Mouse (Mus musculus) neutrophil, adult 83 days (primary cell): ENCODE data around the gene Gabra2. TPM values are rescaled to one million over a fixed set of nuclear protein-coding genes. Genes with fewer than 3 reads are reported as not detected.

Source experiments
- total RNA-seq, 2 experiments: library from RNA; stranded (reverse); gene quantifications; one replicate each; pipeline ENCODE4 v1.2.4; 2023

The Gabra2 gene
- not detected for total RNA-seq

GRCm38 (mm10) chr5:71095725-71096607 lies at the start of gene Gabra2:
Gene Gabra2, minus strand, starts transcription at chr5:71095849.

